Comparison of ENCODE assay signal across 10 mouse cellular contexts in the genomic region with DNA sequence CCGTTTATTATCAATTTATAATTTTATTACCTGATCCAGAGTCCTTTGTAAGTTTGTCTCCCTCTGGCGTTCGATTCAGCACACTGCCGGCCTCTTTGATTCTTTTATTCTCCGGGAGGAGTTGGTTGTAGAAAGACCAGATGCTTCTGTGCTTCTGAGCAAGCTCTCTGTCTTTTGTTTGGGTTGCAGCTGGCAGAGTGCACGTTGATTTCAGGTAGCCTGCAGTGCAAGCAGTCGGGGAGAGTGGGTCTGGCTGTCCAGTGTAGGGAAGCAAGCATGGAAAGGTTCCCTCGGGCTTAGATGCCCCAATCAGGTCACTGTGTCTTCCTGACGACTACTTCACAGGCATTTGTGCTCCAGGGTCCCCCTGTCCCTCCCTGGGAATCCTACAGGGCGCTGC. TPM values are rescaled to one million over a fixed set of nuclear protein-coding genes. Genes with fewer than 3 reads are reported as not detected.
DNase-seq lines count a peak whose midpoint lies in the region; ATAC-seq and TF ChIP-seq lines count a peak whose summit lies in the region.
"Had no signal": no experiment of that assay in that cellular context is flagged by ENCODE, and none has a peak within 500 bp of the region (broad histone marks: within the 10 kb centered on the region; RNA-seq: fewer than 3 reads in every experiment).

No protein-coding gene starts in this region.

- CTCF ChIA-PET in Patski (lab: Charles Lee): interaction anchor here (1.1 to 1.6 kb wide), 2 partner anchors 16 to 25 kb away, joined by 3 read pairs; no protein-coding TSS in a partner anchor

- no peaks in the 10 kb centered on the region for H3K27me3 ChIP-seq in kidney, embryonic 15.5 days
- no peaks in the 10 kb centered on the region for H3K27me3 ChIP-seq in Patski
- H3K27me3 ChIP-seq in forebrain, embryonic 10.5 days (ENCODE audit: poor library complexity, severe bottlenecking): no peaks in the 10 kb centered on the region
- H3K27me3 ChIP-seq in limb, embryonic 14.5 days (ENCODE audit: control insufficient read depth, insufficient read depth, low read length): no peaks in the 10 kb centered on the region
- H3K27me3 ChIP-seq: heart, embryonic 15.5 days had no signal

- POLR2A ChIA-PET in Patski (lab: Charles Lee): no interaction called here

- no peak for ATAC-seq in kidney, embryonic 15.5 days (replicated peaks; ENCODE audit: low FRiP score)
- no peak for ATAC-seq in Patski
- ATAC-seq in limb, embryonic 14.5 days (ENCODE audit: low FRiP score, low read depth): no peak

- in situ Hi-C loops in Patski (cut with MboI; ENCODE audit: low pct_unique_long_range_greater_than_20kb): no loop called here

- H3K4me2 ChIP-seq in kidney, embryonic 15.5 days: no peak overlapping the region
- H3K4me2 ChIP-seq in limb, embryonic 14.5 days (replicated peaks; ENCODE audit: low read depth, low read length, severe bottlenecking): no peak overlapping the region
- H3K4me2 ChIP-seq: heart, embryonic 15.5 days had no signal

- H3K9ac ChIP-seq in kidney, embryonic 15.5 days: no peak overlapping the region
- no peak overlapping the region for H3K9ac ChIP-seq in limb, embryonic 14.5 days (ENCODE audit: low read depth, low read length, severe bottlenecking)
- H3K9ac ChIP-seq: heart, embryonic 15.5 days had no signal

- whole genome bisulfite sequencing in kidney, embryonic 15.5 days: 37% methylated on average over 10 of the region's 10 CpGs
- WGBS in forebrain, embryonic 10.5 days: 40% methylated on average over 10 of the region's 10 CpGs
- WGBS in limb, embryonic 14.5 days: 37% methylated on average over 10 of the region's 10 CpGs

- no peak for TF ChIP-seq POLR2A in limb, embryonic 14.5 days (IDR thresholded peaks at IDR 0.05; ENCODE audit: borderline replicate concordance, extremely low read depth, insufficient read depth, insufficient read length)

- peak; percentile 66 for TF ChIP-seq CTCF in Patski (IDR thresholded peaks at IDR 0.05)

- no peaks in the 10 kb centered on the region for H3K9me3 ChIP-seq in kidney, embryonic 15.5 days (replicated peaks)
- H3K9me3 ChIP-seq in forebrain, embryonic 10.5 days: no peaks in the 10 kb centered on the region
- no peaks in the 10 kb centered on the region for H3K9me3 ChIP-seq in limb, embryonic 14.5 days (ENCODE audit: control insufficient read depth, low read length)
- H3K9me3 ChIP-seq: heart, embryonic 15.5 days had no signal

- no peak overlapping the region for H3K27ac ChIP-seq in kidney, embryonic 15.5 days
- peak overlapping the region; percentile 33; the same call in 1 of the 2 replicates for H3K27ac ChIP-seq in forebrain, embryonic 10.5 days
- H3K27ac ChIP-seq in limb, embryonic 14.5 days (replicated peaks; ENCODE audit: low read depth, low read length): no peak overlapping the region
- H3K27ac ChIP-seq: heart, embryonic 15.5 days had no signal

- peak; percentile 26 for DNase-seq in kidney, adult 9 months
- no peak for DNase-seq in Patski (ENCODE audit: low read depth, low spot score)
- no peak for DNase-seq in forebrain, embryonic 10.5 days (ENCODE audit: extremely low spot score, low spot score)
- peak; percentile 16 for DNase-seq in limb, embryonic 14.5 days (ENCODE audit: low spot score)
- DNase-seq in spleen, postnatal 10 days (ENCODE audit: low spot score in 2 of 2): no peak
- DNase-seq in ovary, postnatal 14 days (ENCODE audit: low spot score): no peak
- DNase-seq in ovary, postnatal 36 days (ENCODE audit: low spot score): no peak

- H3K4me1 ChIP-seq in kidney, embryonic 15.5 days: no peaks in the 10 kb centered on the region
- peaks cover 8% of the 10 kb centered on the region; the same call in 1 of the 2 replicates for H3K4me1 ChIP-seq in forebrain, embryonic 10.5 days
- no peaks in the 10 kb centered on the region for H3K4me1 ChIP-seq in limb, embryonic 14.5 days (ENCODE audit: control insufficient read depth, insufficient read depth, low read length)
- H3K4me1 ChIP-seq: heart, embryonic 15.5 days had no signal

- H3K4me3 ChIP-seq in kidney, embryonic 15.5 days (replicated peaks): no peak overlapping the region
- no peak overlapping the region for H3K4me3 ChIP-seq in forebrain, embryonic 10.5 days
- no peak overlapping the region for H3K4me3 ChIP-seq in limb, embryonic 14.5 days (replicated peaks; ENCODE audit: low read length)
- H3K4me3 ChIP-seq: heart, embryonic 15.5 days had no signal

- H3K36me3 ChIP-seq in kidney, embryonic 15.5 days: peaks cover 15% of the 10 kb centered on the region; the same call in 1 of the 2 replicates
- H3K36me3 ChIP-seq in forebrain, embryonic 10.5 days (replicated peaks): no peaks in the 10 kb centered on the region
- H3K36me3 ChIP-seq in limb, embryonic 14.5 days (ENCODE audit: control insufficient read depth, insufficient read depth, low read length): peaks cover 3% of the 10 kb centered on the region; the same call in 1 of the 2 replicates
- H3K36me3 ChIP-seq: heart, embryonic 15.5 days had no signal

RNA-seq across cellular contexts. Expression of a gene that starts 16.5 kb away (rescaled TPM):
- polyA plus RNA-seq in kidney, embryonic 15.5 days (2015; fragmentation: Nextera tagmentation; extraction: Ambion mirVana): 21.6 and 21.8 TPM in 2 replicates
- polyA plus RNA-seq in Patski (2021): 23.1 TPM
- 19.8 and 22.4 TPM in 2 replicates for polyA plus RNA-seq in forebrain, embryonic 10.5 days (2016; fragmentation: Nextera tagmentation; extraction: Ambion mirVana)
- polyA plus RNA-seq in limb, embryonic 14.5 days (2012; rRNA removed): 26.7 and 33.0 TPM in 2 replicates
- polyA plus RNA-seq in limb, embryonic 14.5 days (2014; fragmentation: Nextera tagmentation; extraction: Ambion mirVana): 16.2 and 20.6 TPM in 2 replicates

RNA-seq across cellular contexts. Expression of a gene that starts 53.0 kb away (rescaled TPM):
- not detected in 2 replicates for polyA plus RNA-seq in kidney, embryonic 15.5 days (2015; fragmentation: Nextera tagmentation; extraction: Ambion mirVana)
- 0.14 TPM for polyA plus RNA-seq in Patski (2021)
- polyA plus RNA-seq in forebrain, embryonic 10.5 days (2016; fragmentation: Nextera tagmentation; extraction: Ambion mirVana): not detected in 2 replicates
- polyA plus RNA-seq in limb, embryonic 14.5 days (2012; rRNA removed): not detected in 2 replicates
- not detected in 2 replicates for polyA plus RNA-seq in limb, embryonic 14.5 days (2014; fragmentation: Nextera tagmentation; extraction: Ambion mirVana)
- polyA plus RNA-seq: heart, embryonic 15.5 days; lung, embryonic 16.5 days had no signal

Comparison
In these comparisons a context has a peak if more than half of its experiments do, and no peak if none do; other contexts are left out.
1. DNase-seq: peak in kidney, adult 9 months (single experiment) and limb, embryonic 14.5 days (single experiment); none in Patski (single experiment), forebrain, embryonic 10.5 days (single experiment), spleen, postnatal 10 days (0 of 2), ovary, postnatal 14 days (single experiment) and ovary, postnatal 36 days (single experiment).